Mouse (Mus musculus) ovary, postnatal 36 days (tissue): ENCODE measurements at regions not wholly inside any gene's neighbourhood (a gene's known extent, or its start where the extent isn't known, plus 50 kb on each side); places are given as distances from the start of the nearest gene placed in this dataset.
A peak's percentile ranks its signal among the peaks of the same experiment; 100 is the strongest.
"Not testable (repeated sequence)": the region's sequence is repeated elsewhere in the genome, so short reads cannot be mapped to it uniquely, and the experiment has no call there.

ENCODE experiments used
- DNase-seq: peaks from one replicate; pipeline ENCODE4 v3.0.0; 2022; ENCODE audit warnings: low spot score, mixed read lengths

DNA sequence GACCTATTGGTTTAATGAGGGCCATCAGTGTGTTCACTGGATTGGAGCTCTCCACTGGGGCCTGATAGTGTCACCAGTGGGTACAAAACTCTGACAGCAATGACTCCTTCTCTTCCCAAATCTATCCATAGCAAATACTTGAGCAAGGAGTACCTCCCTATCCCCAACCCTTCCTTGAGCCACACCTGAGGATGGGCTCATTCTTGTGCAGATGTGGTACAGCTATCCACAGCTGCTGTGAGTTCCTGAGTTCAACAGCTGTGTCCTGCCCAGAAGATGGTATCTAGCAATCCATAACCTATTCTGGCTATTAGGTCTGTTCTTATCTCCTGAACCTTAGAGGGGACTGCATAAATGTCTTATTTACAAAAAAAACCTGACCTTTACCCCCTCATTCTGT is 148.7 kb upstream of the Cwc22 start:
- DNase-seq, result no peak

DNA sequence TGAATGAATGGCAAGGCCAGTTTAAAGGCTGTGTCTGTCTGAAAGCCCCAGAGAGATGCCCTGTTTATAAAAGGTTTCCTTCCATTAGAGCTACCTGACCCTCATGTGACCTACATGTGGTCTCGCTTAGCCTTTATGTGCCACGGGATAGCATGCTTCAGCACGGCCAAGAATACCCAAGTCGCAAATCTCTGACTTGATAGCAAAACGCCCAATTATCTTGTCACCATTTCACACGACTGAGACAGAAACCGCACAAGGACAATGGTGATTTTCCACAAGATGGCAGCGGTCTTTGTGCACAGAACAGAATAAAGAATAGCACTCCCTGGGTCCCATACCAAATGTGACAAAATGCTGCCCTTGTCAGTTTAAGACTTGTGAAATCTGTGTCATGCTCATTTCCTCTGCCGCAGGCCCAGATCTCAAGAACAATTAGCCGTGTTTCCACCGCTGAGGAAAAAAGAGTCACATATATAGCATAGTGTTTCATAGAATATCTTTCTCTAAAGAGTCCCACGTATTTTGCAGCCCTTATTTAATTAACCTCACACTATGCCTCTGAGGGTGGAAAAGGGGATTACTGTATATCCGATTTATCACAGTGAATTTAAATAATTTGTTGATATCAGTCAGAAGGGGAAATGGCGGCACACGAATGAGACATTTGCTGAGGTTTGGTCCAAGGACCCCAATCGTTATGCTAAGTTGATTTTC is 118.3 kb upstream of the Cwc22 start:
- DNase-seq, result no peak

DNA sequence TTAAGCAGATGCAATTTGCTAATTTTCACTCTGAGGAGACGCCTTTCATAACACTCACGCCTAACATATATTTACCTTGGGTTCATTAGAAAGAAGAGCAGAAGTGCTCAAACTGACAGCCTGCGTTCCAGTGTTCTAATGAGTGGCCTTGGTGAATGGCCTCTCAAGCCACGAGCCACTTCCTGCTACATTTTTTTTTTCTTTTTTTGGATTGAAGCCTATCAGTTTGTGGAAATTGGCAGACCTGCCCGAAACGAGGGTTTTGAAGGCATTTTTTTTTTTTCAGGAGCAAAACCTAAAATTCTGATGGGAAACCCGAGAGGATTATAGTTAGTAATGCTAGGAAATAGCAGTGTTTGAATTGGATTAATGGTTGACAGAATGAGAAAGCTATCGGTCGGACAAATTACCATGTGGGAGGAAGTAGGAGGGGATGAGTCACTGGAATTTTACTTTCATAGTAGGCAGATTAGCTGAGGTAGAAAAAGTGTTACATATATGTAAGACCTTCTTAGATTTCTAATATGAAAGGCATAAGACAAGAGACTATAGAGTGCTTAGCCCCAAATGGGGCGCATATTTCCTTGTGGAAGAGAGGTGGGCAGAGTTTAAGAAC is 113.7 kb upstream of the Cwc22 start:
- DNase-seq, result no peak

DNA sequence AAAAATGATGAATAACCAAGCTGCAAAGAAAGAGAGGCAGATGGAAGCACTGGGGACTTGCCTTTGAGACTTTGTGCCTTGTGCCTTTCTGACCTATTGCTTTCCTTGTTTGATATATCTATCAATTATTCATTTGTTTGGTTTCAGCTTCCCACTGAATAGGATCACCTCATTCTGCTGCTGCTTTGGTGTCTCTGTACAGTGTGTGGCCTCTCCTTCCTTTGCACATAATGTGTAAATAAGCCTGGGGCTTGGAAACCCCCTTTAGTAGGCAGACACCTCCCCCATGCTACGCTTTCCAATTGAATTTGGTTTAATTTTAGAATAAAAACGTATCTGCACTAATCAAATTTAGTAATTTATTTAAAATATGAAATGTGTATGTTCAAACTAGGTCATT is 112.8 kb upstream of the Cwc22 start:
- DNase-seq, result no peak

- DNase-seq, result no peak
These were observed 107.7 kb upstream of the Cwc22 start for GRCm38 (mm10) chr2:78053910-78054309.

DNA sequence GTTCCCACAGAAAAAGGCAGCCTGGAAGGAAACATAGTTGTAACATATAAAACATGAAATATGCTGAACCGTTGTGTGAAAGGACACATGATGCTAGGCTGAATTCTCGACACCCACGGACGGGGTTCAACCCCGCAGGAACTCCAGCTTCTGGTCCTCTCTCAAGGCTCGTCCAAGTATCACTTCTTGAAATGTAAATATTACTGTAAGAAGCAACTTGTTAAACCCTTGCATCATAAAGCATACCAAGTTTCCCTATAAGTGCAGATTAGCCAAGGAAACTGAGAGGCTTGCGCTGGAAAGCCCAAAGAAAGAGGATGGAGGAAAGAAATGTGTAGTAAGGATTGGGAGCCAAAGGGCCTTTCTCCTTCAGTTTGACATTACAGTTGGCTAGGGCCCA is 104.4 kb upstream of the Cwc22 start:
- DNase-seq, result no peak

DNA sequence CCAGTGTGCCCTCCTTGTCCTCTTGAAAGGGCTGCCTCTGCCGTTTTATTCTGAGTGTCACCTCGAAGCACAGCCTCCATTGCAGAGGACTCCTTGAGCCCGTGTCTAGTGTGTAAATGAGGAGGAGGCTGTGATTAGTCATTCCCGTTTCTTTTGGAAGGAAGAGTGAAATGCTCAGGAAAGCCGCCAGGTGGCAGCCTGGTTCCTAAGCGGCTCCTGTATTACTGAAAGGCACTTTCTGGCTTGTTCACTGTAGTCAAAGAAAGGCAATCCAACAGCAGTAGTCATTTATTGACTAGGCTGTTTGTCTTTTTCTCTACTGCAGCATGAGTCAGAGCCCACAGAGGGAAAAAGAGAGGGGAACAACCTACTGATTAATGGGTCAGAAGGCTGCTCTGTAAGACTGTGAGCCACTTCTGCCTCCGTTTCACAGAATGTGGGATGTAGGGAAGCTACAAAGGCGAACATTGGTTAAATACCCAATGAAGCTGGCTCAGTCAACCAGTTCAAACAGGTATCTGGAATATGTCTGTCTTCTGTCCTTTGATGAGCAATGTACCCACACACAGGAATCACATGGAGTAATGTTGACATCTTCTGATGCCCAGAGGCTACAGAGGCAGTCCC is 103.2 kb upstream of the Cwc22 start:
- peak; percentile 76 for DNase-seq

GRCm38 (mm10) chr2:78048706-78049055 is 102.5 kb upstream of the Cwc22 start:
- DNase-seq, result no peak

GRCm38 (mm10) chr2:78048030-78048705 is 102.0 kb upstream of the Cwc22 start:
- no peak for DNase-seq

DNA sequence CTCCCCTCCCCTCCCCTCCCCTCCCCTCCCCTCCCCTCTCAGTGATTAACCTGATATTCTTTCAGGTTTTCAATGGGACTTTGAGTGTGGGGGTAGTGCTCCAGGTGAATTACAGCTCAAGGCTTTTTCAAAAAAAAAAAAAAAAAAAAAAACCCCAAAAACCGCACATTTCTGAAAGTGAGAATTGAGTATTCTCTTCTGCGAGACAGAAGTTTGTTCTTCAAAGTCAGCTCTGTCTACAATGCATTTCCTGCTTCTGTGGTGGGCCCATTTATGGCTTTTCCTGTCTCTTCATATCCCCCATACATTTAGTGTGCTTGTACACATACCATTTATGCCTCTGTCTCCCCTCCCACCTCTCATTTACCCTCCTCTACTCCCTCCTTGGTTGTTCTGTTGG is 81.1 kb upstream of the Cwc22 start:
- DNase-seq, result no peak

GRCm38 (mm10) chr2:78026808-78027207 is 80.6 kb upstream of the Cwc22 start:
- no peak for DNase-seq

GRCm38 (mm10) chr2:78025651-78026435 is 79.7 kb upstream of the Cwc22 start:
- DNase-seq, result no peak

DNA sequence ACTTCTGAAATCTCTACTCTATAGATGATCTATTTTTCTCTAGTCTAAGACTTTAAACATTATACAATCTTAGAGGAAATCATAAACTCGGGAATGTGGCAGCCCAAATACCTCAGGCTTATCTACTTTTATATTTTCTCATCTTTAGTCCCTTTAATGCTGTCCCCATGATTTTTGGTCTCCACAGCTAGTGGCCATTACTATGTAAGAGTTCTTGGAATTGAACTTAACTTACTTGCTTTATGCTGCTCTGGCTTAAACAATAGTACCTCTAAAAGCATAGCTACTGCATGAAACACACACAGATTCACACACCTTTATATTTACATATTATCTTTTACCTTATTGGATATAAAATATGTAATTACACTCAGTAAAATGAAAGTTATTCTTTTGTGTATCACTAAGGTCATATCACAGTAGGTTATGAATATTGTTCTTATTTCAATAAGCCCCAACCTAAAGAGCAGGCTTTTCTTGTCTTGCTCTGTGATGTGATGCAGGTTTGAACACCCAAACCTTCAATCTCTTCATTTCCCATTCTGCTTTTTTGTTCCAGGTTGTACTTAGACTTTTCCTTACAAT is 78.9 kb upstream of the Cwc22 start:
- DNase-seq, result no peak

- DNase-seq, result no peak
These were observed 77.9 kb upstream of the Cwc22 start for GRCm38 (mm10) chr2:78023916-78024685.

DNA sequence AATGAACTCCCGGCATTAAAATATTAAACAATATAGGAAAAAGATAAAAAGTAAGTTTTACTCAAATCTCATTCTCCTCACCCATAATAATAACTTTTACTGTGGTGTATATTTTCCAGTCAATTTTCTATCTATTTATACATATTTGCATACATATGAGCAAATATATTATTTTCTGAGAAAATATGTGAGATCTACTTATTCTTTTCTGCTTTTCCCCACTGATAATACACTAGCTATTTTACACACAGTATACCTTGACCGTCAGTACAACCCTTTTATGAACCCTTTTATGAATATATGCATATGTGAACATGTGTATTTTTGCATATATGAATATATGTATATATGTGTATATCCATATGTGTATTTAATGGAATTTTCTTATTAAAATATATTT is 77.2 kb upstream of the Cwc22 start:
- DNase-seq, result no peak

GRCm38 (mm10) chr2:78022756-78023155 is 76.6 kb upstream of the Cwc22 start:
- no peak for DNase-seq

GRCm38 (mm10) chr2:78021905-78022304 is 75.7 kb upstream of the Cwc22 start:
- no peak for DNase-seq

GRCm38 (mm10) chr2:78021356-78021900 is 75.3 kb upstream of the Cwc22 start:
- DNase-seq, result no peak

GRCm38 (mm10) chr2:78020516-78020915 is 74.3 kb upstream of the Cwc22 start:
- no peak for DNase-seq

DNA sequence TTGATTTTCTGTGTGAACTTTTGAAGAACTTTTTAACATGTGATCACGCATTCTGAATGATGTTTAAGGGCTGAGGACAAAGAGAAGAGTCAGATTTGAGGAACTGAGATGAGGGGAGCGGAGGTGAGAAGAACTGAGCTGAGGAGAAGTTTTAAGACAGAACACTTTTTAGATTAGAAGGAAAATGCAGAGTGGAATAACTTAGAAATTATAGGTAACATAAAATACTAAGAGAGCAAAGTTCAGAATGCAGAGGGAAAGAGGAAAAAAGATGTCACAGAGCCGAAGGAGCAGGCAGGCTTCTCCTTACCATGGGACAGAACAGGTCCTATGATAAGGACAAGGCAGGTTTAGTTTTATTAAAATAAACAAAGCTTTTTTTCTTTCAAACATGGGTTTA is 73.7 kb upstream of the Cwc22 start:
- no peak for DNase-seq

GRCm38 (mm10) chr2:78012441-78012840 is 66.3 kb upstream of the Cwc22 start:
- DNase-seq, result not testable (repeated sequence)
